Mouse (Mus musculus) embryonic fibroblast, embryonic 13.5 days (primary cell): Measurements from ENCODE around the gene Ccl17. TPM values are rescaled to one million over a fixed set of nuclear protein-coding genes. Genes with fewer than 3 reads are reported as not detected.

Experiments used
- H3K27ac ChIP-seq: 2 replicates; pipeline ENCODE4 v1.5.1; 2012; ENCODE audit warnings: low read length, control low read depth, inconsistent platforms; ENCODE audit not compliant: insufficient read depth
- H3K4me1 ChIP-seq: 2 replicates; pipeline ENCODE4 v1.6.1; 2011; ENCODE audit warnings: low read length; ENCODE audit not compliant: control insufficient read depth, insufficient read depth
- H3K4me3 ChIP-seq: 2 replicates; pipeline ENCODE4 v1.5.1; 2011; ENCODE audit warnings: mild to moderate bottlenecking, control low read depth, low read length; ENCODE audit not compliant: insufficient read depth
- CTCF ChIP-seq: IDR thresholded peaks from 2 replicates; pipeline ENCODE4 v1.5.1; 2011; ENCODE audit warnings: mild to moderate bottlenecking, control low read depth, low read length, moderate library complexity, borderline replicate concordance; ENCODE audit not compliant: insufficient read depth
- POLR2A ChIP-seq: IDR thresholded peaks from 2 replicates; pipeline ENCODE4 v1.6.1; 2011; ENCODE audit warnings: low read depth, mild to moderate bottlenecking, control low read depth, low read length, moderate library complexity
- polyA plus RNA-seq: library from polyadenylated mRNA; stranded (reverse); fragments of >200 nt; gene quantifications from 2 replicates; pipeline ENCODE4 v1.2.4, GENCODE M21; 2011; ENCODE audit warnings: low read depth; ENCODE audit not compliant: missing spikeins, insufficient read length

Ccl17 gene
- polyA plus RNA-seq, 1 experiment, result not detected

GRCm38 (mm10) chr8:94778895-94779533 lies 31.2 kb upstream of the Ccl17 start:
- TF ChIP-seq CTCF, result no peak
- H3K4me3 ChIP-seq, result no peak overlapping the region
- H3K27ac ChIP-seq, result no peak overlapping the region
- peaks cover 10% of the 10 kb centered on the region for H3K4me1 ChIP-seq

GRCm38 (mm10) chr8:94779534-94780294 lies 30.5 kb upstream of the Ccl17 start:
- TF ChIP-seq CTCF (no peak), POLR2A (no peak)
- no peak overlapping the region for H3K4me3 ChIP-seq

GRCm38 (mm10) chr8:94780491-94781154 lies 29.6 kb upstream of the Ccl17 start:
- TF ChIP-seq POLR2A (no peak), CTCF (no peak)
- H3K4me3 ChIP-seq, result no peak overlapping the region
- H3K4me1 ChIP-seq, result peaks cover 13% of the 10 kb centered on the region
- no peak overlapping the region for H3K27ac ChIP-seq

More at GRCm38 (mm10) chr8:94779534-94780294, 30.5 kb upstream of the Ccl17 start:
- Histone ChIP-seq H3K4me1 (peaks cover 13% of the 10 kb centered on the region), H3K27ac (no peak overlapping the region)

GRCm38 (mm10) chr8:94781155-94781837 lies 29.0 kb upstream of the Ccl17 start:
- TF ChIP-seq POLR2A, result no peak
- TF ChIP-seq CTCF, result no peak
- Histone ChIP-seq H3K4me1 (peaks cover 12% of the 10 kb centered on the region), H3K4me3 (no peak overlapping the region), H3K27ac (no peak overlapping the region)

DNA sequence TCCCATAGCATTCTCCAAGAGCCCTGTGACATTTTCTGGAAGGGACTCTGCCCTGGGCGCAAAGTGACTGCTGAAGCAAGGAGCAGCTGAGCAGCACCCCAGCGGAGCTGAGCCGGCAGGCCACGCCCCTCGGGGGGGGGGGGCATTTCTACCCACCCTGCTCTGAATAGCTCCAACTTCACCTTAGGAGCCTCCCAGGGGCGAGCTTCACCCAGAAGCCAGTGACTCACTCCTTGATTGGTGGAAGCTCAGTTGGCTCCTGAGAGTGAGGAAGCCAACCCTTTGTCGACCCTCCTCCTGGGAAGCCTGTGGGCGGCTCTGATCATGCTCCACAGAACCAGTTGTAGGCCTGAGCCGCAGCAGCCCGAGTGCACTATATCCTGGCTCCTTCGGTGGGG lies 28.4 kb upstream of the Ccl17 start:
- H3K4me3 ChIP-seq, result no peak overlapping the region
- H3K4me1 ChIP-seq, result peaks cover 10% of the 10 kb centered on the region
- H3K27ac ChIP-seq, result no peak overlapping the region
- TF ChIP-seq CTCF (no peak), POLR2A (peak; percentile 24; the same call in 1 of the 2 replicates)

DNA sequence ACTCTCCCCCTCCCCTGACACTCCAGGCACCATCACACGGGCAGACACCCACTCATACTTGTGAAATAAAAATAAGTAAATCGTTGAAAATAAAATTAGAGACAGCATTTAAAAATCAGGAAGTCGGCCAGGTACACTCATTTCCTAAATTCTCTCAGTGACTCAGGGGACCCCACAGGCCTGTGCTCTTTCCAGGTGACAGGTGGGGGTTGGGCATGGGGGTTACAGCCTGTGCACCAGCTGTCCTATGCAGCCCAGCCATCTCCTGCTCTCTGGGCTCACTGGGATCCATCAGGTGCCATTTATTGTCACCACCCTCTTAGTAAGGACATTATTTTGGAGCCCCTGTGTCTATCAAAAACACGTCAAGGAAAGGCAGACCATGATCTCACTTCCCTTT lies 26.4 kb upstream of the Ccl17 start:
- TF ChIP-seq POLR2A (no peak), CTCF (no peak)
- Histone ChIP-seq H3K27ac (no peak overlapping the region), H3K4me3 (no peak overlapping the region), H3K4me1 (peaks cover 15% of the 10 kb centered on the region)

DNA sequence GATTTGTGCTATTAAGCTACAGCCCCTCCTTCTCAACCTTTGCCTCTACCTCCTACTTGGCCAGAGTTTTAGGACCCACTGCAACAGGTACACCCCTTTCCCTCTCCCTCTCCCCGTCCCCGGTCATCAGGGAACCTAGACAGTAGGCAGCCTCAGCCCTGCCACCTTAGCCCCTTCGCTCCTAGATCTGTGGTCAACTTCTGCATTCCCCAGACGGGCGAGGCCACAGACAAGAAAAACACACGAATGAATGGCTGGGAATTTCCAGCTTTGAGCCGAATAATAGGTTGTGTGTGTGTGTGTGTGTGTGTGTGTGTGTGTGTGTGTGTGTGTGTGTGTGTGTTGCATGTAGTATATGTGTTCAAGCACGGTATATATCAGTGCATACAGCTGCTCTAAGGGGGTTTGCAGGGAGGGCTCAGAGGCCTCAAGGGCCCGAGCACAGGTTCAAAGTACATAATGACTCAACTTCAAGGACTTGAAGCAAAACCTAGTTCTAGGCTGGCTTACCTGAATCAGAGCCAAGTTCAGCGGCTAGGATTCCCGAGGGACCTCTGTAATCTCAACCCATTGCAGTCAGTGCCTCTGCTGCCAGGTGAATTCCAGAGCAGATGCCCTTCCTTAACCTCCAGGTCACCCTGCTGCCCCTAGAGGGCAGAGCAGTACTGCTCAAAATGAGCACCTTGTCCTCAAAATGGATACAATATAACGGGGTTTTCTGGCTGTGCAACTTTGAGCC lies 24.8 kb upstream of the Ccl17 start:
- no peak for TF ChIP-seq POLR2A
- peak; percentile 65; the same call in 1 of the 2 replicates for TF ChIP-seq CTCF
- H3K27ac ChIP-seq, result no peak overlapping the region
- H3K4me3 ChIP-seq, result no peak overlapping the region
- peaks cover 23% of the 10 kb centered on the region for H3K4me1 ChIP-seq

DNA sequence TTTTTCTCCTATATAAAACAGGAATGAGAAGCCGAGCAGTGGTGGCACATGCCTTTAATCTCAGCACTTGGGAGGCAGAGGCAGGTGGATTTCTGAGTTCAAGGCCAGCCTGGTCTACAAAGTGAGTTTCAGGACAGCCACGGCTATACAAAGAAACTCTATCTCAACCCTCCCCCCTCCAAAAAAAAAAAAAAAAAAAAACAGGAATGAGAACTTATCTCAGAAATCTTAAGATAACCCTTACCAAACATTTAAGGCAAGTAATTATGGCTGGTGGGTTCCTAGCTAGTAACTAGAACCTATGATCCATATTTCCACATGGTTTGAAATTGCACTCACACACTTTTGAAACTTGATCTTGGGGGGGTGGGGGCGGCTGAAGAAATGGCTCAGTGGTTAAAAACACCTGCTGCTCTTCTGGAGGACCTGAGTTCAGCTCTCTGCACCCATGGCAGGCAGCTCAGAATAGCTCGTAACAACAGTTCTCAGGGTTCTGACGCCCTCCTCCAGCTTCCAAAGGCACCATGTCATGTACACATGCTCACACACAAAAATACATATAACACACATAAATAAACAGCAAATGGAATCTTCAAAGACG lies 24.2 kb upstream of the Ccl17 start:
- TF ChIP-seq POLR2A (no peak), CTCF (no peak)
- Histone ChIP-seq H3K4me1 (peaks cover 23% of the 10 kb centered on the region), H3K27ac (no peak overlapping the region), H3K4me3 (no peak overlapping the region)
